Mouse (Mus musculus): ENCODE measurements around the gene Theg. TPM values are rescaled to one million over a fixed set of nuclear protein-coding genes. Genes with fewer than 3 reads are reported as not detected.

Theg gene
- polyA plus RNA-seq, 1 experiment from 2014 or later: not detected

- Histone ChIP-seq H3K4me3 (no peak overlapping the region), H3K36me3 (no peaks in the 10 kb centered on the region), H3K27me3 (ENCODE audit: insufficient read depth, poor library complexity, severe bottlenecking) (0 out of 2 replicates have a peak, but pooled peaks cover 2% of the 10 kb centered on the region), H3K4me1 (replicated peaks) (no peaks in the 10 kb centered on the region), H3K27ac (no peak overlapping the region), H3K9me3 (no peaks in the 10 kb centered on the region)
- 81% methylated on average over 8 of the region's 8 CpGs for WGBS
- no peak for DNase-seq (ENCODE audit: low spot score)
Observed at GRCm38 (mm10) chr10:79586243-79586642, 888 bp downstream of the Theg start.

- no peak for DNase-seq (ENCODE audit: low spot score)
- Histone ChIP-seq H3K36me3 (no peaks in the 10 kb centered on the region), H3K27ac (no peak overlapping the region), H3K4me1 (replicated peaks) (no peaks in the 10 kb centered on the region), H3K4me3 (no peak overlapping the region), H3K27me3 (ENCODE audit: insufficient read depth, poor library complexity, severe bottlenecking) (0 out of 2 replicates have a peak, but pooled peaks cover 4% of the 10 kb centered on the region), H3K9me3 (no peaks in the 10 kb centered on the region)
- 93% methylated on average over 5 of the region's 5 CpGs for WGBS
Observed at GRCm38 (mm10) chr10:79585723-79586122, 1.4 kb downstream of the Theg start.

GRCm38 (mm10) chr10:79585136-79585535, 2.0 kb downstream of the Theg start:
- H3K27me3 ChIP-seq (ENCODE audit: insufficient read depth, poor library complexity, severe bottlenecking): 0 out of 2 replicates have a peak, but pooled peaks cover 4% of the 10 kb centered on the region
- H3K4me3 ChIP-seq: no peak overlapping the region
- no peaks in the 10 kb centered on the region for H3K36me3 ChIP-seq
- no peak overlapping the region for H3K27ac ChIP-seq
- WGBS: 89% methylated on average over 6 of the region's 6 CpGs
- no peaks in the 10 kb centered on the region for H3K4me1 ChIP-seq (replicated peaks)
- no peaks in the 10 kb centered on the region for H3K9me3 ChIP-seq
- DNase-seq (ENCODE audit: low spot score): no peak

- H3K9me3 ChIP-seq: no peaks in the 10 kb centered on the region
- no peaks in the 10 kb centered on the region for H3K36me3 ChIP-seq
- no peak overlapping the region for H3K27ac ChIP-seq
- no peak overlapping the region for H3K4me3 ChIP-seq
- 85% methylated on average over 9 of the region's 9 CpGs for WGBS
- H3K27me3 ChIP-seq (ENCODE audit: insufficient read depth, poor library complexity, severe bottlenecking): peaks cover 4% of the 10 kb centered on the region; the same call in 1 of the 2 replicates
- H3K4me1 ChIP-seq (replicated peaks): no peaks in the 10 kb centered on the region
- no peak for DNase-seq (ENCODE audit: low spot score)
Observed at GRCm38 (mm10) chr10:79584426-79584825, 2.7 kb downstream of the Theg start.

- H3K27ac ChIP-seq: no peak overlapping the region
- DNase-seq (ENCODE audit: low spot score): no peak
- H3K36me3 ChIP-seq: no peaks in the 10 kb centered on the region
- no peaks in the 10 kb centered on the region for H3K9me3 ChIP-seq
- 66% methylated on average over 7 of the region's 7 CpGs for WGBS
- H3K4me1 ChIP-seq (replicated peaks): no peaks in the 10 kb centered on the region
- peaks cover 4% of the 10 kb centered on the region; the same call in 1 of the 2 replicates for H3K27me3 ChIP-seq (ENCODE audit: insufficient read depth, poor library complexity, severe bottlenecking)
- H3K4me3 ChIP-seq: no peak overlapping the region
Observed at GRCm38 (mm10) chr10:79584021-79584420, 3.1 kb downstream of the Theg start.

- Histone ChIP-seq H3K4me1 (replicated peaks) (0 out of 2 replicates have a peak, but pooled peaks cover 5% of the 10 kb centered on the region), H3K36me3 (no peaks in the 10 kb centered on the region), H3K27ac (no peak overlapping the region), H3K4me3 (no peak overlapping the region), H3K9me3 (no peaks in the 10 kb centered on the region), H3K27me3 (ENCODE audit: insufficient read depth, poor library complexity, severe bottlenecking) (peaks cover 4% of the 10 kb centered on the region; the same call in 1 of the 2 replicates)
- 89% methylated on average over 8 of the region's 8 CpGs for WGBS
- no peak for DNase-seq (ENCODE audit: low spot score)
Observed at GRCm38 (mm10) chr10:79581501-79581900, 5.6 kb downstream of the Theg start.

- Histone ChIP-seq H3K27ac (no peak overlapping the region), H3K27me3 (ENCODE audit: insufficient read depth, poor library complexity, severe bottlenecking) (peaks cover 4% of the 10 kb centered on the region; the same call in 1 of the 2 replicates), H3K36me3 (no peaks in the 10 kb centered on the region), H3K4me3 (no peak overlapping the region), H3K4me1 (replicated peaks) (0 out of 2 replicates have a peak, but pooled peaks cover 5% of the 10 kb centered on the region), H3K9me3 (no peaks in the 10 kb centered on the region)
- peak; percentile 69 for DNase-seq (ENCODE audit: low spot score)
- 40% methylated on average over 6 of the region's 6 CpGs for WGBS
Observed at GRCm38 (mm10) chr10:79580811-79581210, 6.3 kb downstream of the Theg start.

- WGBS: 69% methylated on average over 7 of the region's 7 CpGs
- no peak overlapping the region for H3K27ac ChIP-seq
- H3K9me3 ChIP-seq: no peaks in the 10 kb centered on the region
- no peak overlapping the region for H3K4me3 ChIP-seq
- peaks cover 4% of the 10 kb centered on the region; the same call in 1 of the 2 replicates for H3K27me3 ChIP-seq (ENCODE audit: insufficient read depth, poor library complexity, severe bottlenecking)
- DNase-seq (ENCODE audit: low spot score): no peak
- H3K4me1 ChIP-seq (replicated peaks): 0 out of 2 replicates have a peak, but pooled peaks cover 5% of the 10 kb centered on the region
- no peaks in the 10 kb centered on the region for H3K36me3 ChIP-seq
Observed at GRCm38 (mm10) chr10:79580356-79580755, 6.8 kb downstream of the Theg start.

GRCm38 (mm10) chr10:79579781-79580180, 7.3 kb downstream of the Theg start:
- no peaks in the 10 kb centered on the region for H3K36me3 ChIP-seq
- H3K9me3 ChIP-seq: no peaks in the 10 kb centered on the region
- peaks cover 4% of the 10 kb centered on the region; the same call in 1 of the 2 replicates for H3K27me3 ChIP-seq (ENCODE audit: insufficient read depth, poor library complexity, severe bottlenecking)
- 85% methylated on average over 12 of the region's 12 CpGs for WGBS
- H3K4me3 ChIP-seq: no peak overlapping the region
- 0 out of 2 replicates have a peak, but pooled peaks cover 5% of the 10 kb centered on the region for H3K4me1 ChIP-seq (replicated peaks)
- DNase-seq (ENCODE audit: low spot score): no peak
- H3K27ac ChIP-seq: no peak overlapping the region

- Histone ChIP-seq H3K36me3 (no peaks in the 10 kb centered on the region), H3K9me3 (no peaks in the 10 kb centered on the region), H3K4me3 (no peak overlapping the region), H3K27me3 (ENCODE audit: insufficient read depth, poor library complexity, severe bottlenecking) (peaks cover 4% of the 10 kb centered on the region; the same call in 1 of the 2 replicates), H3K27ac (no peak overlapping the region), H3K4me1 (replicated peaks) (0 out of 2 replicates have a peak, but pooled peaks cover 5% of the 10 kb centered on the region)
- no peak for DNase-seq (ENCODE audit: low spot score)
- WGBS: 78% methylated on average over 7 of the region's 7 CpGs
Observed at GRCm38 (mm10) chr10:79578891-79579290, 8.2 kb downstream of the Theg start.

GRCm38 (mm10) chr10:79578276-79578675, 8.9 kb downstream of the Theg start:
- no peak for DNase-seq (ENCODE audit: low spot score)
- H3K27me3 ChIP-seq (ENCODE audit: insufficient read depth, poor library complexity, severe bottlenecking): peaks cover 4% of the 10 kb centered on the region; the same call in 1 of the 2 replicates
- 0 out of 2 replicates have a peak, but pooled peaks cover 5% of the 10 kb centered on the region for H3K4me1 ChIP-seq (replicated peaks)
- no peak overlapping the region for H3K27ac ChIP-seq
- H3K36me3 ChIP-seq: no peaks in the 10 kb centered on the region
- no peak overlapping the region for H3K4me3 ChIP-seq
- no peaks in the 10 kb centered on the region for H3K9me3 ChIP-seq
- 64% methylated on average over 9 of the region's 9 CpGs for WGBS

- H3K9me3 ChIP-seq: no peaks in the 10 kb centered on the region
- WGBS: 71% methylated on average over 4 of the region's 4 CpGs
Observed at GRCm38 (mm10) chr10:79577376-79577775, 9.8 kb downstream of the Theg start.

GRCm38 (mm10) chr10:79575754-79576153, 11.4 kb downstream of the Theg start:
- Histone ChIP-seq H3K4me1 (replicated peaks) (0 out of 2 replicates have a peak, but pooled peaks cover 5% of the 10 kb centered on the region), H3K27me3 (ENCODE audit: insufficient read depth, poor library complexity, severe bottlenecking) (no peaks in the 10 kb centered on the region; the same call in 1 of the 2 replicates), H3K27ac (no peak overlapping the region), H3K4me3 (no peak overlapping the region), H3K9me3 (no peaks in the 10 kb centered on the region), H3K36me3 (no peaks in the 10 kb centered on the region)
- WGBS: 75% methylated on average over 6 of the region's 6 CpGs
- no peak for DNase-seq (ENCODE audit: low spot score)

More at GRCm38 (mm10) chr10:79577376-79577775, 9.8 kb downstream of the Theg start:
- H3K4me3 ChIP-seq: no peak overlapping the region
- H3K36me3 ChIP-seq: no peaks in the 10 kb centered on the region
- H3K27ac ChIP-seq: no peak overlapping the region
- peaks cover 4% of the 10 kb centered on the region; the same call in 1 of the 2 replicates for H3K27me3 ChIP-seq (ENCODE audit: insufficient read depth, poor library complexity, severe bottlenecking)
- no peak for DNase-seq (ENCODE audit: low spot score)
- H3K4me1 ChIP-seq (replicated peaks): 0 out of 2 replicates have a peak, but pooled peaks cover 5% of the 10 kb centered on the region

All from hindbrain, embryonic 10.5 days (tissue).